Mouse (Mus musculus) hindbrain, embryonic 15.5 days (tissue): ENCODE measurements around the gene Mad1l1. TPM values are rescaled to one million over a fixed set of nuclear protein-coding genes. Genes with fewer than 3 reads are reported as not detected.

Experiments used
- ATAC-seq: fragments of 200-750 bp; cut with Nextera tagmentation; 2 replicates; pipeline ENCODE4 v1.8.0; 2017; ENCODE audit warnings: low read depth, moderate number of reproducible peaks, moderate TSS enrichment; ENCODE audit not compliant: low FRiP score
- H3K27ac ChIP-seq: fragments of 300-500 bp; sonication (generic); replicated peaks from 2 replicates; pipeline ENCODE4 v1.5.1; 2015; ENCODE audit warnings: mild to moderate bottlenecking, inconsistent platforms
- H3K27me3 ChIP-seq: fragments of 300-500 bp; sonication (generic); 2 replicates; pipeline ENCODE4 v1.6.1; 2015; ENCODE audit warnings: control low read depth, inconsistent platforms
- H3K36me3 ChIP-seq: fragments of 300-500 bp; sonication (generic); 2 replicates; pipeline ENCODE4 v1.6.1; 2015; ENCODE audit warnings: control low read depth, inconsistent platforms
- H3K4me1 ChIP-seq: fragments of 300-500 bp; sonication (generic); replicated peaks from 2 replicates; pipeline ENCODE4 v1.6.1; 2015; ENCODE audit warnings: control low read depth, inconsistent platforms
- H3K4me2 ChIP-seq: fragments of 300-500 bp; sonication (generic); 2 replicates; pipeline ENCODE4 v1.6.1; 2015; ENCODE audit warnings: moderate library complexity, mild to moderate bottlenecking, inconsistent platforms
- H3K4me3 ChIP-seq: fragments of 300-500 bp; sonication (generic); 2 replicates; pipeline ENCODE4 v1.5.1; 2015; ENCODE audit warnings: mild to moderate bottlenecking, inconsistent platforms
- H3K9ac ChIP-seq: fragments of 300-500 bp; sonication (generic); 2 replicates; pipeline ENCODE4 v1.6.1; 2015; ENCODE audit warnings: inconsistent platforms
- H3K9me3 ChIP-seq: fragments of 300-500 bp; sonication (generic); 2 replicates; pipeline ENCODE4 v1.6.1; 2016; ENCODE audit warnings: control low read depth, inconsistent platforms
- whole genome bisulfite sequencing: fragments of 180-500 bp; shearing (Covaris S2); methylation state at CpG from one replicate; pipeline ENCODE4 v1.1.7; 2015; 5-methylcytosine and 5-hydroxymethylcytosine counted together
- polyA plus RNA-seq: library from polyadenylated mRNA; unstranded; fragments of >200 nt; fragmentation: Nextera tagmentation; extraction: Ambion mirVana; gene quantifications from 2 replicates; pipeline ENCODE4 v1.2.1, GENCODE M21; 2015

Gene Mad1l1
- polyA plus RNA-seq, 1 experiment from 2014 or later, result 33.1 TPM

DNA sequence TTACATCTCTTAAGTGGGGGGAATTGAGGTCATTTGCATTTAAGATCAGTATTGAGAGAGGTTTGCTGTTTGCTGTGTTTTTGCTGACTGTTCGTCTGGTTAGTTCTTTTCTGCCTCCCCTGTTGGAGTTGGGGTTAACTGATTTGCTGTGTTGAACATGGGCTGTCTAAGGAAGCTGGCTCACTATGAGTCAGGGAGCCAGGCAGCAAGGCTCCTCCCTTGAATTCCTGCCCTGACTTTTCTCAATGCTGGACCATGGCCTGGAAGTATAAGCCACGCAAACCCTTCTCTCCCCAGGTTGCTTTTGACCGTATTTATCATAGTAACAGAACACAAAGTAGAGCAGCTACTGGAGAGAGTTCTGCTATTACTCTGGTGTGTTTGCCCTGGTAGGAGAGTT, 329.8 kb downstream of the Mad1l1 start:
- Histone ChIP-seq H3K27ac (no peak overlapping the region), H3K9me3 (peaks cover 12% of the 10 kb centered on the region), H3K4me1 (no peaks in the 10 kb centered on the region), H3K9ac (no peak overlapping the region), H3K4me2 (no peak overlapping the region), H3K27me3 (no peaks in the 10 kb centered on the region), H3K36me3 (no peaks in the 10 kb centered on the region), H3K4me3 (no peak overlapping the region)
- WGBS, result 92% methylated on average over 3 of the region's 3 CpGs
- ATAC-seq, result no peak

DNA sequence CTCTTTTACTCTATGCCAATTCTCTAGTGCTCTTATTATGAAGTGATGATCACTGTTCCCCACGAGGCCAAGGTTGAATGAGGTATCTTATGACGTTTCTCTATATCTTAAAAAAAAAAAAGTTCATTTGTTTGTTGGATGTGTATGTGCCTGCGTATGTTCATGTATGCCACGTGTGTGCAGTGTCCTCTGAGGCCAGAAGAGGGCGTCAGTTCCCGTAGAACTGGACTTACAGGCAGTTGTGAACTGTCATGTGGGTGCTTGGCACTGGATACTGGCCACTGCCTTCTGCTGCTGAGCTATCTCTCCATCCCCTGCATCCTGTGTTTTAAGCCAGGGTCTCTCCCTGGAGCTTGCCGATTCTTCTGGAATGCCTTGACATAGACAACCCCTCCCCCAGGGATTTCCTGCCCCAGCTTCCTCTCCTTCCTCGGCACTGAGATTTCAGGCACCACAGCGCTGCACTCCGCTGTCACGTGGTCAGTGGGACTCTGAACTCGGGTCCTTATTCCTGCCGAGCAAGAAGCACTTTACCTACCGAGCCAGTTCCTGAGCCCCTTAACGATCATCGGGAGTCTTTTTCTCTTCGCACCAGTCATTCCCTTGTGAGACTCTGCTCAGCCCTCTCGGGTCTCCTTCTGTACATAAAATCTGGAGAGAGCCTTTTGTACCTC, 336.1 kb downstream of the Mad1l1 start:
- no peak for ATAC-seq
- Histone ChIP-seq H3K4me2 (no peak overlapping the region), H3K9me3 (peaks cover 9% of the 10 kb centered on the region; the same call in 1 of the 2 replicates), H3K27me3 (no peaks in the 10 kb centered on the region), H3K9ac (no peak overlapping the region), H3K4me3 (no peak overlapping the region), H3K27ac (no peak overlapping the region), H3K36me3 (no peaks in the 10 kb centered on the region), H3K4me1 (no peaks in the 10 kb centered on the region)
- 43% methylated on average over 18 of the region's 18 CpGs for WGBS

GRCm38 (mm10) chr5:139981976-139982375, 339.4 kb downstream of the Mad1l1 start:
- WGBS, result 98% methylated on average over 1 of the region's 1 CpGs
- H3K27ac ChIP-seq, result no peak overlapping the region
- no peaks in the 10 kb centered on the region for H3K9me3 ChIP-seq
- H3K4me2 ChIP-seq, result no peak overlapping the region
- H3K36me3 ChIP-seq, result no peaks in the 10 kb centered on the region
- no peaks in the 10 kb centered on the region for H3K27me3 ChIP-seq
- no peak for ATAC-seq
- H3K4me1 ChIP-seq, result peaks cover 11% of the 10 kb centered on the region
- no peak overlapping the region for H3K4me3 ChIP-seq
- no peak overlapping the region for H3K9ac ChIP-seq

GRCm38 (mm10) chr5:139979371-139979770, 342.0 kb downstream of the Mad1l1 start:
- H3K27me3 ChIP-seq, result no peaks in the 10 kb centered on the region
- ATAC-seq, result no peak; the same call in 1 of the 2 replicates
- WGBS, result 69% methylated on average over 9 of the region's 9 CpGs
- H3K36me3 ChIP-seq, result no peaks in the 10 kb centered on the region
- no peak overlapping the region for H3K9ac ChIP-seq
- no peaks in the 10 kb centered on the region for H3K9me3 ChIP-seq
- peaks cover 11% of the 10 kb centered on the region for H3K4me1 ChIP-seq
- H3K27ac ChIP-seq, result no peak overlapping the region
- H3K4me3 ChIP-seq, result no peak overlapping the region
- no peak overlapping the region for H3K4me2 ChIP-seq

GRCm38 (mm10) chr5:139978525-139979276, 342.7 kb downstream of the Mad1l1 start:
- Histone ChIP-seq H3K4me2 (0 out of 2 replicates have a peak overlapping the region, but pooled peaks have one; percentile 1), H3K4me3 (no peak overlapping the region), H3K27ac (no peak overlapping the region), H3K4me1 (peaks cover 11% of the 10 kb centered on the region), H3K36me3 (no peaks in the 10 kb centered on the region), H3K27me3 (no peaks in the 10 kb centered on the region), H3K9ac (no peak overlapping the region), H3K9me3 (no peaks in the 10 kb centered on the region)
- ATAC-seq, result no peak
- WGBS, result 7% methylated on average over 13 of the region's 13 CpGs

DNA sequence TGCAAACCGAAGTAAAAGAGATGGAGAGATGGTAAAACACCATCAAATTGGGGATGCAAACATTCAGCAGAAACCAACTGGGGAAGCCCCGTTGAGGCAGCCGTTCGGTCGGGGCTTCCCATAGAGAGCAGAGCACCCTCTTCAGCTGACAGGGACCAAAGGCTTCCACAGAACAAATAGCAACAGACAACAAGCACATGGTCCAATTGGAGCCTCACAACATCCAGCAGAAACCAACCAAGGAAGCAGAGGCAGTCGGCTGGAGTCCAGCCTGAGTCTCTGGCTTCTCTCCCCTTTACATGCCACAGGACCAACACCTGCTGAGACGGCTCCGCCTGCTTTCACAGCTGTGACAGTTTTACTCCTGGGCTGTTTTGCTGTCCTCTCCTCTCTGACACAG, 343.9 kb downstream of the Mad1l1 start:
- no peak overlapping the region for H3K4me3 ChIP-seq
- 33% methylated on average over 8 of the region's 8 CpGs for WGBS
- no peak overlapping the region for H3K4me2 ChIP-seq
- H3K36me3 ChIP-seq, result no peaks in the 10 kb centered on the region
- no peaks in the 10 kb centered on the region for H3K27me3 ChIP-seq
- H3K4me1 ChIP-seq, result peaks cover 11% of the 10 kb centered on the region
- H3K27ac ChIP-seq, result no peak overlapping the region
- H3K9me3 ChIP-seq, result no peaks in the 10 kb centered on the region
- no peak overlapping the region for H3K9ac ChIP-seq
- no peak for ATAC-seq

DNA sequence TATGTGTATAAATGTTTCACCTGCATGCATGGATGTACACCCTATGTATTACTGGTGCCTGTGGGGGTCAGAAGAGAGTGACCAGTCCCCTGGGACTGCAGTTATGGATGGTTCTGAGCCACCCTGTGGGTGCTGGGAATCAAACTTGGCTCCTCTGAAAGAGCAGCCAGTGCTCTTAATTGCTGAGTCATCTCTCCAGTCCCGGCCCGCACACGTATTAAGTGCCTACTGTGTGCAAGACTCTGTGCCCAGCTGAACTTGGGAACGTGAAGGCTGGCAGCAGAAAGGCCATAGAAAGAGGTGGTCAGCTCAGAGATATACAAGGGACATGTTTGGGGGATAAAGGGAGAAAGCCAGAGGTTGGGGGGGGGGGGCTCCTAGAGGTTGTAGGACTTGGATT, 344.8 kb downstream of the Mad1l1 start:
- H3K4me1 ChIP-seq, result peaks cover 11% of the 10 kb centered on the region
- no peak overlapping the region for H3K4me2 ChIP-seq
- no peak for ATAC-seq
- H3K27ac ChIP-seq, result no peak overlapping the region
- H3K27me3 ChIP-seq, result 0 out of 2 replicates have a peak, but pooled peaks cover 2% of the 10 kb centered on the region
- H3K9ac ChIP-seq, result no peak overlapping the region
- H3K36me3 ChIP-seq, result no peaks in the 10 kb centered on the region
- WGBS, result 86% methylated on average over 4 of the region's 4 CpGs
- H3K9me3 ChIP-seq, result no peaks in the 10 kb centered on the region
- H3K4me3 ChIP-seq, result no peak overlapping the region

GRCm38 (mm10) chr5:139970186-139970631, 351.1 kb downstream of the Mad1l1 start:
- no peak overlapping the region for H3K27ac ChIP-seq
- H3K9ac ChIP-seq, result no peak overlapping the region
- H3K4me1 ChIP-seq, result no peaks in the 10 kb centered on the region
- no peak for ATAC-seq
- H3K9me3 ChIP-seq, result no peaks in the 10 kb centered on the region
- WGBS, result 48% methylated on average over 12 of the region's 12 CpGs
- no peak overlapping the region for H3K4me2 ChIP-seq
- H3K36me3 ChIP-seq, result no peaks in the 10 kb centered on the region
- H3K27me3 ChIP-seq, result 0 out of 2 replicates have a peak, but pooled peaks cover 2% of the 10 kb centered on the region
- no peak overlapping the region for H3K4me3 ChIP-seq

DNA sequence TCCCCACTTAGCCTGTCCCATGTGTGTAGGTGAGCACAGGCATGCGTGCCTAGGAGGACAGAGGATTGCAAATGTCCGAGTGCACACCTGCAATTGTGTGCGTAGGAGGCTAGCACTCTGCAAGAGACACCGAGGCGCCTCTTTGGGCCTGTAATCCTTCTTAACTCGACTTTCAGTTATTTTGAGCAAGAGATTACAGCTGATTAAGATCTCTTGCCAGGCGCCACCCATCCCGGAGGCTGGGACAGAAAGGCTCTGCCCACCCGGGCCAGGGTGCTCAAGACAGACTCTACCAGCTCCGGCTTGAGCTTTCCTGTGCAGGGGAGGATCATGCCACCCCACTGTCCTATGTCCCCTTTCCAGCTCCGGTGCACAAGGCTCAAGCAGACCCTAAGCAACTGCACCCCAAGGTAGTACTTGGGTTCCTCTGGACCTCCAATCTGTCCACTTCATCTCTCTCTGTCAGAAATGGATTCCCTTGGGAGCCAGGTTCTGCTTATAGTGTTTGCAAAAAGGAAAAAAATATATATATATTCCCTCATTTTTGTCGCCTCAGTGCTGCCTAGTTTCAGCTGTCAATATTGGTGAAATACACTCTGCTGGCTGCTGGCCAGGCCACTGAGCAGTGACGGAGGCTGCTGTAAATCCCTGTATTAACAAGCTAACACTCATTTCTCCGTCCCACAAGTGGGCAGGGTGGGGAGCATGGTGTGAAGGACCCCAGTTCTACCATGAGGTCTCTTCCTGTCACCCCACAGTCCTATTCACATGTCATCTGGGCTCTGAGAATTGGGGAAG, 352.0 kb downstream of the Mad1l1 start:
- no peaks in the 10 kb centered on the region for H3K9me3 ChIP-seq
- no peak overlapping the region for H3K4me3 ChIP-seq
- H3K27me3 ChIP-seq, result 0 out of 2 replicates have a peak, but pooled peaks cover 2% of the 10 kb centered on the region
- H3K9ac ChIP-seq, result no peak overlapping the region
- H3K36me3 ChIP-seq, result no peaks in the 10 kb centered on the region
- WGBS, result 82% methylated on average over 14 of the region's 14 CpGs
- no peak for ATAC-seq
- H3K4me2 ChIP-seq, result no peak overlapping the region
- 0 out of 2 replicates have a peak, but pooled peaks cover 2% of the 10 kb centered on the region for H3K4me1 ChIP-seq
- no peak overlapping the region for H3K27ac ChIP-seq

DNA sequence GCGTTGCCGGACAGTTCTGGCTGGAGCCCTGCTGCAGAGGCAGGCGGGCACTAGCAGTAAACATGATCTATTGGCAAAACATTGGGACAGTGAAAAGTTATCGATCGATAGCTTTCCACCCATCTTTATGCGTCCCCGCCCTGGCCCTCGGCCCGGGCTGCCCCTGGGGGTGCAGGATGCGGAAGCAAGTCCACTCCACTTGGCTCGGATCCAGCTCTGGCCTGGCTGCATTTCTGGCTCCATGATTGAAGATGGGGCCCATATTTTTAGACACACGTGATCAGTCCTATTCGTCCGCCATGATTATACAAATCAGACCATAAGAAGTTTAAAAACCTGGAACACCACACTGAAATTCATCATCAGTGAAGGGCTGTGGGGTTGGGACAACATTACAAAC, 355.8 kb downstream of the Mad1l1 start:
- Histone ChIP-seq H3K4me1 (0 out of 2 replicates have a peak, but pooled peaks cover 4% of the 10 kb centered on the region), H3K27me3 (no peaks in the 10 kb centered on the region), H3K9ac (no peak overlapping the region), H3K9me3 (no peaks in the 10 kb centered on the region), H3K4me3 (no peak overlapping the region), H3K36me3 (no peaks in the 10 kb centered on the region), H3K4me2 (no peak overlapping the region), H3K27ac (no peak overlapping the region)
- ATAC-seq, result no peak
- WGBS, result 81% methylated on average over 14 of the region's 14 CpGs

DNA sequence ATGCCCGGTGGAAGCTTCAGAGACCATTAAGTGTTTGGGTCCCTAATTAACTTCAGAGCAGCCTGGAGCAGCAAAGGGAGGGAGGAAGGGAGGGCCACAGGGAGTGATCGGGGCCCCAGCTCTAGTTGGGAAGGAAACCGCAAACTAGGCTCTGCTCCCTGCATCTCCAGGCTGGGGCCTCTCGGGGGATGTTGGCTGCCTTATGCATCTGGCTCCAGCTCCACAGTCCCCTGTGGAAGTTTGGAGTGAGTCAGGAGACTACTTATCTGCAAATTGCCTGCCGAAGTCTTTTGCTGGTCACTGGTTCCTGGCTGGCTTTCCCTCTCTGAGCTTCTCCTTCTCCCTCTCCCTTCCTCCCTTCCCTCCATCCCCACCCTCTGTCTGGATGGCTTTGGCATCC, 357.0 kb downstream of the Mad1l1 start:
- Histone ChIP-seq H3K4me2 (no peak overlapping the region), H3K9ac (no peak overlapping the region), H3K4me1 (0 out of 2 replicates have a peak, but pooled peaks cover 4% of the 10 kb centered on the region), H3K27me3 (no peaks in the 10 kb centered on the region), H3K36me3 (no peaks in the 10 kb centered on the region), H3K27ac (no peak overlapping the region), H3K4me3 (no peak overlapping the region), H3K9me3 (no peaks in the 10 kb centered on the region)
- WGBS, result 59% methylated on average over 5 of the region's 5 CpGs
- no peak for ATAC-seq

- Histone ChIP-seq H3K27ac (no peak overlapping the region), H3K27me3 (no peaks in the 10 kb centered on the region), H3K4me2 (no peak overlapping the region), H3K4me1 (0 out of 2 replicates have a peak, but pooled peaks cover 4% of the 10 kb centered on the region), H3K9ac (no peak overlapping the region), H3K36me3 (no peaks in the 10 kb centered on the region), H3K4me3 (no peak overlapping the region), H3K9me3 (no peaks in the 10 kb centered on the region)
- 93% methylated on average over 4 of the region's 4 CpGs for WGBS
- no peak for ATAC-seq
Observed at GRCm38 (mm10) chr5:139959741-139960140, 361.6 kb downstream of the Mad1l1 start.
